Mouse (Mus musculus) liver, embryonic 15.5 days (tissue): ENCODE measurements at regions not wholly inside any gene's neighbourhood (a gene's known extent, or its start where the extent isn't known, plus 50 kb on each side); places are given as distances from the start of the nearest gene placed in this dataset.
"Not testable (repeated sequence)": the region's sequence is repeated elsewhere in the genome, so short reads cannot be mapped to it uniquely, and the experiment has no call there.

ENCODE experiments used
- ATAC-seq: fragments of 200-750 bp; cut with Nextera tagmentation; 2 replicates; pipeline ENCODE4 v1.8.0; 2017; ENCODE audit warnings: moderate number of reproducible peaks, mild to moderate bottlenecking, moderate library complexity; ENCODE audit not compliant: insufficient read depth
- H3K27ac ChIP-seq: fragments of 300-500 bp; sonication (generic); replicated peaks from 2 replicates; pipeline ENCODE4 v1.5.1; 2015; ENCODE audit warnings: mild to moderate bottlenecking, inconsistent platforms
- H3K27me3 ChIP-seq: fragments of 300-500 bp; sonication (generic); 2 replicates; pipeline ENCODE4 v1.6.1; 2015; ENCODE audit warnings: mild to moderate bottlenecking, inconsistent platforms
- H3K36me3 ChIP-seq: fragments of 300-500 bp; sonication (generic); replicated peaks from 2 replicates; pipeline ENCODE4 v1.6.1; 2015; ENCODE audit warnings: moderate library complexity, mild to moderate bottlenecking, inconsistent platforms
- H3K4me1 ChIP-seq: fragments of 300-500 bp; sonication (generic); replicated peaks from 2 replicates; pipeline ENCODE4 v1.6.1; 2015; ENCODE audit warnings: inconsistent platforms
- H3K4me2 ChIP-seq: fragments of 300-500 bp; sonication (generic); 2 replicates; pipeline ENCODE4 v1.6.1; 2015; ENCODE audit warnings: moderate library complexity, mild to moderate bottlenecking, inconsistent platforms
- H3K4me3 ChIP-seq: fragments of 300-500 bp; sonication (generic); replicated peaks from 2 replicates; pipeline ENCODE4 v1.5.1; 2015; ENCODE audit warnings: mild to moderate bottlenecking, inconsistent platforms
- H3K9ac ChIP-seq: fragments of 300-500 bp; sonication (generic); 2 replicates; pipeline ENCODE4 v1.6.1; 2015; ENCODE audit warnings: moderate library complexity, mild to moderate bottlenecking, inconsistent platforms
- H3K9me3 ChIP-seq: fragments of 300-500 bp; sonication (generic); replicated peaks from 2 replicates; pipeline ENCODE4 v1.6.1; 2016; ENCODE audit warnings: inconsistent platforms
- WGBS: fragments of 180-500 bp; shearing (Covaris S2); methylation state at CpG from one replicate; pipeline ENCODE4 v1.1.7; 2015; ENCODE audit warnings: mixed read lengths; ENCODE audit not compliant: insufficient replicate concordance; 5-methylcytosine and 5-hydroxymethylcytosine counted together

DNA sequence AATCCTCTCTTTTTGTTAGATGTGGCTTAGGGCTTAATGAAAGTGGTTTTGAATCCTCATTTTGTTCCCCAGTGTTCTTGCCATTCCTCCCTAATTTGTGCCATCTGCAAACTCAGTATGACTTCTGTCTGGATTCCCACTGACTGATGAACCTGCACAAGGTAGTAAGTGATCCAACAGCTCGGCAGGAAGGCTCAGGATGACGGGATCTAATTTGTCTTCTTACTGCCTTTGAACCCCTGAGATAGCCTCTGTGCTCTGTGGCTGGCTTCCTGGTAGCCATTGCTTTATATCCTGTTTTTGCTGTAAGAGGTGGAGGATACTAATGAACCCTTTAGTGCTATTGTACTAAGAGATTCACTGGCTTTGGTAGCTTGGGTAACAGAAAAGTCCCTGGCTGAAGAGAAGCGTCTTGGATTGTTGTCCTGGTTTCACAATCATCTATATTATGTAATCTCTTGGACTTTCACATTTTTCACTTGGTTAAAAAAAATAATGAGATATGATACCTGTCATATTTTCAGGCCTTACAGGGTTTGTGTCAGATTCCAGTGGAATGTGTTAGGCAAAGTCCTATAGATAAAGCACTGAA, 86.2 kb downstream of the Dusp6 start:
- H3K9me3 ChIP-seq: no peaks in the 10 kb centered on the region
- H3K4me2 ChIP-seq: no peak overlapping the region
- 40% methylated on average over 3 of the region's 3 CpGs for WGBS
- H3K9ac ChIP-seq: no peak overlapping the region
- H3K4me3 ChIP-seq: no peak overlapping the region
- H3K27ac ChIP-seq: no peak overlapping the region
- H3K36me3 ChIP-seq: no peaks in the 10 kb centered on the region
- H3K27me3 ChIP-seq: no peaks in the 10 kb centered on the region
- ATAC-seq: no peak
- no peaks in the 10 kb centered on the region for H3K4me1 ChIP-seq

DNA sequence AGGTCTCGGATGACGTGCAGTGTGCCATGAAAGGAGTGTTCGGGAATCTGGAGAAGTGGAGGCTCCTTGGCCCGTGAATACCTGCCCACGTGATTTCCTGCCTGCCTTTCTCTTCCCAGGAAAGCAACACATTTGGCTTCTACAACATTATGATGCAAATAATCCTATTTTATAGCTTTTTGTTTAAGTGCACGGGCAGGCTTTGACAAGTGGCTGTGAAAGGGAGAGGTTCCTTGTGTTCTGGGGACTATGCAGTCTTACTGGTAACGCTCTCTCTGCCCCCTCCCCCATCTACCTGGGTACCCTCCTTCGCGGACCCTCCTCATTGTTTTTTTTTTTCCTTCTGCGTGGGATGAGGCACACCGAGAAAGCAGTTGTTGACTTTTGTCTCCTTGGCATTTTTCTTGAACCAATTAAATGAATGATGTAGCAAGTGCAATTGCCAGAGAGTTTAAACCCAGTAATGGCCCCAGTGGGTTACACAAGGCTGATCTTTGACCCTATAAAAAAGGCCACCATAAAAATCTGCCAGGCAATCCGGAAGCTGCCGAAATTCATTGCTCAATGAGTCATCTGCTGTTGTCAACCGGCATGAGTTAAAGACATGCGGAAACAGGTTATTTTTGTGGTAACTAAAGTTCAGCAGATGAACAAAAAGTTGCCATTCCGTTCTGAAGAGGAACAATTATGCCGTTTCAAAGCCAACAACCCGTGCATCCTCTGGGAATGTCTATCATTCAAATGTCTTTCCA, 90.7 kb downstream of the Dusp6 start:
- WGBS: 41% methylated on average over 18 of the region's 18 CpGs
- H3K9ac ChIP-seq: no peak overlapping the region
- no peak overlapping the region for H3K27ac ChIP-seq
- H3K4me2 ChIP-seq: no peak overlapping the region
- H3K36me3 ChIP-seq: no peaks in the 10 kb centered on the region
- ATAC-seq: no peak
- no peaks in the 10 kb centered on the region for H3K27me3 ChIP-seq
- H3K4me1 ChIP-seq: 0 out of 2 replicates have a peak, but pooled peaks cover 2% of the 10 kb centered on the region
- no peaks in the 10 kb centered on the region for H3K9me3 ChIP-seq
- no peak overlapping the region for H3K4me3 ChIP-seq

DNA sequence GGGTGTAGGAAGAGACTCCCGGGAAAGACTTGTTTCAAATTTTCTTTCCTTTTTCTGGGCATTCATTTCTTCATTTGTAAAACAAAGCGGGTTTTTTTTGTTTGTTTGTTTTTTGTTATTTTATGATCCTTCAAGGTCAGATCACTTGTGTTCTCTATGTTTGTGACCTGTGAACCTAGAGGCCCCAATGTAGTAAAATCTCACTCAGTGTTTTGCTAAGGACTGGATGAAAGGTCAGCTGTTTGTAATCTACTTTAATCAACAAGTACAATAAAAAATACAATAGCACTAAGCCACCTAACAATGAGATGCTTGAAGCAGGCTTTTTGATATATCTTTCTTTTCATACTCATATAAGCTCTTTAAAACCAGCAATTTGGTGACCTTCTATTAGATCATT, 91.3 kb downstream of the Dusp6 start:
- Histone ChIP-seq H3K9me3 (no peaks in the 10 kb centered on the region), H3K4me2 (no peak overlapping the region), H3K27me3 (no peaks in the 10 kb centered on the region), H3K36me3 (no peaks in the 10 kb centered on the region), H3K4me3 (no peak overlapping the region), H3K27ac (no peak overlapping the region), H3K9ac (no peak overlapping the region), H3K4me1 (0 out of 2 replicates have a peak, but pooled peaks cover 2% of the 10 kb centered on the region)
- 64% methylated on average over 2 of the region's 2 CpGs for WGBS
- ATAC-seq: no peak

DNA sequence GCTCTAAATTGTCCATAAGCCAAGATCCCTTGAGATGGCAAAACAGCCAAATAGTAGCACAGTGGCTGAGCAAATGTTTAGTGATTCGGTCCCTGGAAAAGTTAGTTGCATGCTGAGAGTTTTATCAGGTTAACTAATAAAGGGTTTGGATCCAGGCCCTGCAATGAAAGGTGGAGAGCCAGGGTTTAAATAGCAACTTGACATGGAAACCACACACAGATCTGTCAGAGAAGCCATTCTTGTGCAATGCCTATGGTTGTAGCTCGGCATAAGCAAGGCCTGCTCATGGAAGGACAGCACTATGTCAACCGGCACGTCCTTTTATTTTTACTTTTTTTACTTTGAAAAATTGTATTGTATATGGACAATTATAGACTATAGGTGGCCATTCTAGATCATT, 92.3 kb downstream of the Dusp6 start:
- no peak for ATAC-seq
- no peak overlapping the region for H3K9ac ChIP-seq
- H3K9me3 ChIP-seq: no peaks in the 10 kb centered on the region
- H3K36me3 ChIP-seq: no peaks in the 10 kb centered on the region
- H3K4me3 ChIP-seq: no peak overlapping the region
- no peak overlapping the region for H3K27ac ChIP-seq
- WGBS: 76% methylated on average over 4 of the region's 4 CpGs
- H3K27me3 ChIP-seq: no peaks in the 10 kb centered on the region
- 0 out of 2 replicates have a peak, but pooled peaks cover 2% of the 10 kb centered on the region for H3K4me1 ChIP-seq
- H3K4me2 ChIP-seq: no peak overlapping the region

DNA sequence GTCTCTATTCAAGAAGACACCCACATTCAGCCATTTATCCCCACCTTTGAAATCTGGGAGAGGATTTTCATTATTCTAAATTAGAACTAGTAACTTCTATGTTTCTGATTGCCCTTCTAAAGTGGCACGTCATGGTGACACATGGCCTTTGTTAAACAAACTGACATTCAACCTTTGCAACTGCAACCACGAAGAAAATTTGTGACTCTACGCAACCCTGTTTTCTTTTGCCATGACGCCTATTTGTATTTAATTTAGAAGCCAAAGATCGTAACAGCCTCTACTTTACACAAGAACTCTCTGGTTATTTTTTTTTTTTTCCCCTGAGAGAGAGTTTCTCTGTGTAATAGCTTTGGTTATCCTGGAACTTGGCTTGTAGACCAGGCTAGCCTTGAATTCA, 93.2 kb downstream of the Dusp6 start:
- Histone ChIP-seq H3K9ac (no peak overlapping the region), H3K27ac (no peak overlapping the region), H3K4me3 (no peak overlapping the region), H3K4me1 (0 out of 2 replicates have a peak, but pooled peaks cover 2% of the 10 kb centered on the region), H3K9me3 (no peaks in the 10 kb centered on the region), H3K4me2 (no peak overlapping the region), H3K36me3 (no peaks in the 10 kb centered on the region), H3K27me3 (no peaks in the 10 kb centered on the region)
- no peak for ATAC-seq
- 58% methylated on average over 5 of the region's 5 CpGs for WGBS

DNA sequence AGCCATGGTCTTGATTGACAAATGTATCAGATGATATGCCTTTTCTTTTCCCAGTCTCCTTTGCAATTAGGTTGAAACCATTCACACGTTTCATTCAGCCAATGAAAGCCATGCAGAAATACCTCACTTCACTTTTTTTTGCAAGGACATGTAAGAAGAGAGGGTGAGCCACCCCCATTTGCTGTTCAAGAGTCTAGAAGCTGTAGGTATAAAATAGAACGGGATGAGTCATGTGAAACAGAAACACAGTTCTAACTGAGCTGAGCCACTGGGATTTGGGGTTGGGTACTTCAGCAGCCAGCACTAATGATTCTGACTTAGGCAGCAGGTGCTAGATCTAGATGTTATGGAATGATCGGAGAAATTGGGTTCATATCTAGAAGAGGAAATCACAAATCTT, 93.9 kb downstream of the Dusp6 start:
- Histone ChIP-seq H3K9ac (no peak overlapping the region), H3K4me3 (no peak overlapping the region), H3K36me3 (no peaks in the 10 kb centered on the region), H3K27ac (no peak overlapping the region), H3K4me1 (0 out of 2 replicates have a peak, but pooled peaks cover 2% of the 10 kb centered on the region), H3K9me3 (no peaks in the 10 kb centered on the region), H3K4me2 (no peak overlapping the region), H3K27me3 (no peaks in the 10 kb centered on the region)
- WGBS: 60% methylated on average over 3 of the region's 3 CpGs
- no peak for ATAC-seq

DNA sequence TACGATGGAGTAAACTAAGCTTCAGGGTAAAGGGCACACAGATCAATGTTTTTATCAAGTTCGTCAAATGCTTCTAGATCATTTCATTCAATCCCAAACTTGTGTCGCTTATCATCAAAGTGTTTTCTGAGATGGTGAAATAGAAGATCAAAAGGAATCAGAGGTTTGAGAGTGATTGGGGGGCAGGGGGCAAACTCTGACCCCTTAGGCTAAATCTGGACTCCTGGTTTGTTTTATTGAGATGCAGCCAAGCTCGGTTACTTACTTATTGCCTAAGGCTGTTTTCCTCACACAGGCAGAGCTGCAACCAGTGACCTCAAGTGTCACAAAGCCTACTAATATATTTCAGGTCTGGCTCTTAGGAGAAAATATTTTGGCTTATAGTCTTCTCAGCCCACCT, 94.3 kb downstream of the Dusp6 start:
- no peak for ATAC-seq
- WGBS: 55% methylated on average over 4 of the region's 4 CpGs
- Histone ChIP-seq H3K27ac (no peak overlapping the region), H3K9ac (no peak overlapping the region), H3K4me2 (no peak overlapping the region), H3K4me3 (no peak overlapping the region), H3K9me3 (no peaks in the 10 kb centered on the region), H3K27me3 (no peaks in the 10 kb centered on the region; the same call in 1 of the 2 replicates), H3K36me3 (no peaks in the 10 kb centered on the region), H3K4me1 (0 out of 2 replicates have a peak, but pooled peaks cover 2% of the 10 kb centered on the region)

DNA sequence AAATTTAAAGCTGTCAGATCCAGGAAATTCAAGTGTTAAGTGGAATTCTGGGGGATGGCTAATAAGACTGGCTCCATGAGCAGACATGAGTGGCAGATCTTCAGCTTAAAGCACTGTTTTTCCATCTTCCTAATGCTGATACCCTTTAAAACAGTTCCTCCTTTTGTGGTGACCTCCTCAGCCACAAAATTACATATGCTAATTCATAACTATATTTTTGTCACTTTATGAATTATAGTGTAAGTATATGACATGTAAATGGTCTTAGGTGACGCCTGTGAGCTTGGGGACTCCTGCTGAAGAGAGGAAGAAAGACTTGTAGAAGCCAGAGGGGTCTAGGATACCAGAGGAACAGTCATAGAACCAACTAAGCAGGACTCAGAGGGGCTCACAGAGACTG, 95.2 kb downstream of the Dusp6 start:
- Histone ChIP-seq H3K27ac (no peak overlapping the region), H3K27me3 (no peaks in the 10 kb centered on the region; the same call in 1 of the 2 replicates), H3K9me3 (no peaks in the 10 kb centered on the region), H3K4me2 (no peak overlapping the region), H3K4me3 (no peak overlapping the region), H3K9ac (no peak overlapping the region), H3K36me3 (no peaks in the 10 kb centered on the region), H3K4me1 (0 out of 2 replicates have a peak, but pooled peaks cover 2% of the 10 kb centered on the region)
- ATAC-seq: no peak
- WGBS: 41% methylated on average over 1 of the region's 1 CpGs

DNA sequence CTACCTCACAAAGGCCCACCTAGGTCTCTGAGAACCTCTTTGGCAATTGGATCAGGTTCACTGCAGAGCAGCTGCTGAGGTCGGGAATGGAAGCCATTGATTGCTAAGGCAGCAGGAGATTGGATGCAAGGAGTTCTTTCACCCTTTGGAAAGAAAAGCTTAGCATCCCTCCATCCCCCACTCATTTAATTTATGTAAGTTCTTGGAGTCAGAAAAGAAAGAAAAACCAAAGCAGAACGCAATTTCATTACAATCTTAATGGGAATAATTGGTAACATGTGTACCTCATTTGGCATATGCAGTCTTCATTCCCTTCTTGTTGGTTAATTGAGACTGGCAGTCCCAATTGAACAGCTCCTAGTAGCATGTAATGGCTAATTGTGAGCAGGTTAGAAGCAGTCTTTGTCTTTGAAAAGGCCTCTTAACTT, 96.4 kb downstream of the Dusp6 start:
- 61% methylated on average over 2 of the region's 2 CpGs for WGBS
- H3K4me3 ChIP-seq: no peak overlapping the region
- H3K4me2 ChIP-seq: no peak overlapping the region
- H3K4me1 ChIP-seq: 0 out of 2 replicates have a peak, but pooled peaks cover 2% of the 10 kb centered on the region
- no peaks in the 10 kb centered on the region; the same call in 1 of the 2 replicates for H3K27me3 ChIP-seq
- no peak for ATAC-seq
- no peak overlapping the region for H3K9ac ChIP-seq
- H3K27ac ChIP-seq: no peak overlapping the region
- no peaks in the 10 kb centered on the region for H3K36me3 ChIP-seq
- no peaks in the 10 kb centered on the region for H3K9me3 ChIP-seq

DNA sequence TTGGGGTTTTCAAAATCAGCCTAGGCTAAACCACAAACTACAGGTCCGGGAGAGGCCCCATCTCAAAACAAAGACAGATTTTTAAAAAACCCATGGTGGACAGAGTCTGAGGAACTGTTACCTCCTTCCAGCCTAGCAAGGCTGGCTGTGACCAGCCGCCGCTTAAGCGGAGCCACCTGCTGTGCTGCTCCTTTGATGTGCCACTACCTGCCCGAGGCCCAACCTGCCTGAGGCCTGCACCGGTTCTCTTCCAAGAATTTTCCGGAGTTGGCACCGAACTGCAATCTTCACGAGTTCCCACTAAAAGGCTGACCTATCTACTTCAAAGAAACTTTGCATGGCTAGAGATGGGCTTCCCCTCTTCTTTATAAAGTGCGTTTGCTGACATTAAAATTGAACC, 97.6 kb downstream of the Dusp6 start:
- not testable (repeated sequence) for H3K27me3 ChIP-seq, H3K4me2 ChIP-seq, H3K36me3 ChIP-seq, H3K4me1 ChIP-seq, H3K27ac ChIP-seq, H3K9me3 ChIP-seq, H3K9ac ChIP-seq, ATAC-seq, H3K4me3 ChIP-seq
- 46% methylated on average over 10 of the region's 10 CpGs for WGBS

DNA sequence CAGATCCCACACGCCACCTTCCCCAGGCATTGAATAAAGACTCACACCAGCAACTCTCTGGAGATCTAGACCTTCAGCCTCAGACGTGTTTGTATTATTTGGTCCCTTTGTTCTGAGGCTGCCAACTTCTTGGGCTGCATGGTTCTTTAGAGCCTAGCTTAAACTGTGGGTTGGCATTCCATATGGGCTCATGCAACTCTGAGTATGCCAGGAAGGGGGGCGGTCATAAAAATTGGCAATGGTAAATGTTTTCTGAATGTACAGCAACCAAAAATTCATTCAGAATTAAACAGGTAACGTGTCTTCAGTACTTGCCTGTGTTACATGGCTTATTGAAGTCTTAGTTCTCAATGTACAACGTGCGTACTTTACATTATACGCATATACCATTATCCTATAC, 103.1 kb downstream of the Dusp6 start:
- Histone ChIP-seq H3K4me3 (no peak overlapping the region), H3K4me2 (no peak overlapping the region), H3K9me3 (no peaks in the 10 kb centered on the region), H3K9ac (no peak overlapping the region), H3K36me3 (no peaks in the 10 kb centered on the region), H3K27me3 (no peaks in the 10 kb centered on the region; the same call in 1 of the 2 replicates), H3K4me1 (no peaks in the 10 kb centered on the region), H3K27ac (no peak overlapping the region)
- ATAC-seq: no peak
- WGBS: 67% methylated on average over 7 of the region's 7 CpGs
